ENCODE assay signal across 22 mouse cellular contexts in the genomic region with DNA sequence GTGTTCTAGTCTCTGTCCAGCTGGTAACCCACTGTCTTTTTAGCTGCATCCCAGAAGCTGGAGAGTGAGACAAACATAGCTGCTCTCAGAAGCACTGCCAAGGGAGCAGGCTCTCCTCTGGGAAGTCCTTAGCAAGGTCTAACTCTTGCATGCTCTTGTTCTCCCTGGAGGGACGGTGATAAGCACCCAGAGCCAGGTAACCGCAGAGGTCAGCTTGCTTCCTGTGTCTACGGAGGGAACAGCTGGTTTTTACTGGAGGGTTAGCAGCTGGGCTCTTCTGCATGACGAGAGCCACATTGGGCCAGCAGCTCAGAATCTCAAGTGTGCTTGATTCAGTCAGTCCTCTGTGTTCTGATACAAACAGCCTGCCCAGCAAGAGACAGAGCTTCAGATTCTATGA.
"Had no signal": no experiment of that assay in that cellular context is flagged by ENCODE, and none has a peak within 500 bp of the region (broad histone marks: within the 10 kb centered on the region; RNA-seq: fewer than 3 reads in every experiment).

No protein-coding gene starts in this region.

- H3K27me3 ChIP-seq: kidney, embryonic 15.5 days; limb, embryonic 13.5 days; liver, embryonic 12.5 days; liver, embryonic 15.5 days; lung, embryonic 15.5 days; neural tube, embryonic 12.5 days; neural tube, embryonic 15.5 days; stomach, embryonic 15.5 days had no signal

- DNase-seq: kidney, adult 2 months; kidney, postnatal 25 days; liver; lung, adult 18-20 months; lung, postnatal 10 days; lung, postnatal 36 days; midbrain, embryonic 14.5 days; right cerebral cortex, adult 18-20 months; right cerebral cortex, postnatal 14 days; right cerebral cortex, postnatal 4 days; spleen, adult 18-20 months; thymus, postnatal 25 days had no signal

- H3K36me3 ChIP-seq: kidney, embryonic 15.5 days; limb, embryonic 10.5 days; limb, embryonic 13.5 days; liver, embryonic 12.5 days; liver, embryonic 15.5 days; lung, embryonic 15.5 days; neural tube, embryonic 12.5 days; neural tube, embryonic 15.5 days; stomach, embryonic 15.5 days had no signal

- H3K4me2 ChIP-seq: kidney, embryonic 15.5 days; limb, embryonic 13.5 days; liver, embryonic 12.5 days; liver, embryonic 15.5 days; lung, embryonic 15.5 days; midbrain, embryonic 11.5 days; neural tube, embryonic 12.5 days; neural tube, embryonic 15.5 days; stomach, embryonic 15.5 days had no signal

- H3K4me3 ChIP-seq: kidney, embryonic 15.5 days; limb, embryonic 10.5 days; limb, embryonic 13.5 days; liver, embryonic 12.5 days; liver, embryonic 15.5 days; lung, embryonic 15.5 days; neural tube, embryonic 12.5 days; neural tube, embryonic 15.5 days; stomach, embryonic 15.5 days had no signal
